Mouse (Mus musculus) heart, postnatal 14 days (tissue): ENCODE measurements around the gene Ier5l. TPM values are rescaled to one million over a fixed set of nuclear protein-coding genes. Genes with fewer than 3 reads are reported as not detected.
A peak's percentile ranks its signal among the peaks of the same experiment; 100 is the strongest.

Experiments used
- DNase-seq, 2 experiments: peaks; one replicate each; pipeline ENCODE4 v3.0.0; 2021 to 2022
- intact Hi-C: fragments of 180-260 bp; cut with DNase I; formaldehyde crosslinking; loops from one replicate; pipeline ENCODE4 v1.15.1; 2025
- total RNA-seq, 2 experiments: library from RNA; stranded (reverse); gene quantifications; 2 replicates each; pipeline ENCODE4 v1.2.3; 2021

Ier5l gene
- total RNA-seq, 2 experiments from 2014 or later = 5.8 to 6.3 TPM

- peak; percentile 80 to 84 for DNase-seq
- intact Hi-C loops = loop anchor here (2.0 to 10.0 kb wide), 4 partner anchors 73 to 240 kb away; no protein-coding TSS in a partner anchor
These were observed 2.0 kb downstream of the Ier5l start for GRCm38 (mm10) chr2:30471795-30472720.

- DNase-seq = peak in 1 of 2 experiments; percentile 24
These were observed 3.0 kb downstream of the Ier5l start for GRCm38 (mm10) chr2:30471051-30471450.

GRCm38 (mm10) chr2:30470143-30470946 is 3.7 kb downstream of the Ier5l start:
- intact Hi-C loops = loop anchor here (1.0 to 10.0 kb wide), 4 partner anchors 29 to 242 kb away; no protein-coding TSS in a partner anchor

More at GRCm38 (mm10) chr2:30471051-30471450, 3.0 kb downstream of the Ier5l start:
- intact Hi-C loops = loop anchor here (5.0 to 10.0 kb wide), 3 partner anchors 74 to 241 kb away; no protein-coding TSS in a partner anchor

GRCm38 (mm10) chr2:30469796-30470142 is 4.2 kb downstream of the Ier5l start:
- intact Hi-C loops = loop anchor here (1.0 to 10.0 kb wide), 4 partner anchors 28 to 243 kb away; no protein-coding TSS in a partner anchor
- peak; percentile 83 to 86 for DNase-seq

More at GRCm38 (mm10) chr2:30470143-30470946, 3.7 kb downstream of the Ier5l start:
- DNase-seq = peak; percentile 82 to 85

- no peak for DNase-seq
- intact Hi-C loops = no loop called here
These were observed 5.0 kb downstream of the Ier5l start for GRCm38 (mm10) chr2:30469009-30469408.

- no peak for DNase-seq
- intact Hi-C loops = loop anchor here (2.0 kb wide), 1 partner anchor 14 kb away; no protein-coding TSS in a partner anchor
These were observed 7.2 kb downstream of the Ier5l start for GRCm38 (mm10) chr2:30466787-30467186.

- intact Hi-C loops = no loop called here
- no peak for DNase-seq
These were observed 9.6 kb downstream of the Ier5l start for GRCm38 (mm10) chr2:30464411-30464810.

GRCm38 (mm10) chr2:30463904-30464330 is 10.1 kb downstream of the Ier5l start:
- DNase-seq = peak; percentile 60 to 72
- intact Hi-C loops = no loop called here

- no peak for DNase-seq
- intact Hi-C loops = no loop called here
These were observed 10.7 kb downstream of the Ier5l start for GRCm38 (mm10) chr2:30463341-30463761.

- no peak for DNase-seq
- intact Hi-C loops = no loop called here
These were observed 14.8 kb downstream of the Ier5l start for GRCm38 (mm10) chr2:30459241-30459640.

- no peak for DNase-seq
- intact Hi-C loops = no loop called here
These were observed 15.7 kb downstream of the Ier5l start for GRCm38 (mm10) chr2:30458349-30458748.

GRCm38 (mm10) chr2:30456104-30456980 is 17.7 kb downstream of the Ier5l start:
- DNase-seq = no peak
- intact Hi-C loops = no loop called here

GRCm38 (mm10) chr2:30454587-30454986 is 19.4 kb downstream of the Ier5l start:
- no peak for DNase-seq
- intact Hi-C loops = no loop called here

- no peak for DNase-seq
- intact Hi-C loops = loop anchor here (2.0 kb wide), 1 partner anchor 13 kb away; no protein-coding TSS in a partner anchor
These were observed 20.4 kb downstream of the Ier5l start for GRCm38 (mm10) chr2:30453570-30453969.

- DNase-seq = no peak
- intact Hi-C loops = no loop called here
These were observed 22.5 kb downstream of the Ier5l start for GRCm38 (mm10) chr2:30451525-30451924.

- DNase-seq = no peak
- intact Hi-C loops = no loop called here
These were observed 23.5 kb downstream of the Ier5l start for GRCm38 (mm10) chr2:30450530-30450929.

GRCm38 (mm10) chr2:30448371-30448770 is 25.6 kb downstream of the Ier5l start:
- intact Hi-C loops = no loop called here
- no peak for DNase-seq

- DNase-seq = no peak
- intact Hi-C loops = no loop called here
These were observed 26.9 kb downstream of the Ier5l start for GRCm38 (mm10) chr2:30446891-30447826.

GRCm38 (mm10) chr2:30445312-30445711 is 28.7 kb downstream of the Ier5l start:
- peak in 1 of 2 experiments; percentile 57 for DNase-seq
- intact Hi-C loops = no loop called here
